Mouse (Mus musculus) cerebellum, adult 11 months (tissue): ENCODE measurements around the gene Mmaa.

ENCODE experiments used
- DNase-seq: peaks from one replicate; pipeline ENCODE4 v3.0.0; 2022

Gene Mmaa

DNA sequence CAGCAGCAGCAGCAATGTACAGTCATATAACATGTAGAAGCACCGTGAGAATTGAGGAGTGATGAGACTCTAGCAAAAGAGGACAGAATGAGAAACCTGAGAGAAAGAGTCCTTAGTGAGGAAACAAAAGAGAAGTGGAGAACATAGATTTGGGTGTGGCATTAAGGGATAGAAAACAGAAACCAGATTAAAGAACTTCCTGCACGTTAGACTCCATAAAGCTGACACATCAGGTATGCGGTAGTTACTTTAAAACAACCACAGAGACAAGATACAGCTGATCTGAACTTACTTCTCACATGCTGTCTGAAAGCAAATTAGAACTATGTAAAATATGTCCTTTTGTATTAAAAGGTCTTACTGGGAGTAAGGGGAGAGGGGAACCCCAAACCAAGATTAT, 8.3 kb downstream of the Mmaa start:
- DNase-seq: no peak

DNA sequence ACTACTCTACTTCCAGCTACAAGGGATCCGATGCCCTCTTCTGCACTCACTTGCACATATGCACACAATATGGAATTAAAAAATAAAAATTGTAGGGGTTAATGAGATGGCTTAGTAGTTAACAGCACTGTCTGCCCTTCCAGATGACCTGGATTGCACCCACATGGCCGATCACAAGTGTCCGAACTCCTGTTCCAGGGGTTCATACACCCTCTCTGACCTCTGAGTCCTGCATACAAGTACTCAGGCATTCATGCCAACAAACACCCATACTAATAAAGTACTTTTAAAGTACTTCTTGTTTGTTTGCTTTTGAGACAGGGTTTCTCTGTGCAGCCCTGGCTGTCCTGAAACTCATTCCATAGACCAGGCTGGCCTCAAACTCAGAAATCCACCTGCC, 10.1 kb downstream of the Mmaa start:
- no peak for DNase-seq

DNA sequence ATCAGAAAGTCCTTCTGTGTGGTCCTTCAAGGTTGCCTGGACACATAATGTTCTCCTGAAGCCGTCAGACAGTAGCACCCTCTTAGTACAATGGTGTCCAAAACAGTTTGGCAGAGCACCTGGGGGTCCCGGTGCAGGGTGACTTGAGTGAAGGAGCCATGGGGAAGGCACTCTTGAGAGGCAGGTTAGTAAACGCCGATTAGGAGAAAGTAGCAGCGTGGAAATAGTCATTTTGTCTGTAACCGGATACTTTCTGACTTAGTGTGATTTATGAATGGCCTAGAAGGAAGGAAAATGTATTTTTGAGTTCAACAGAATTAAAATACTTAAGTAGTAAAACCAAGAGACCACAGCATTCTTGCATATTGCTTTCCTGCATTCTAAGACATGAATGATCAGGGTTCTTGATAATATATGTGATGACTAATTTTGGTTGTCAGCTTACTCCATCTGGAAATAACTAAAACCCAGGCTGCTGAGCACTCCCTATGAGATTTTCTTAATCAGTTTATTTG, 13.3 kb downstream of the Mmaa start:
- no peak for DNase-seq

DNA sequence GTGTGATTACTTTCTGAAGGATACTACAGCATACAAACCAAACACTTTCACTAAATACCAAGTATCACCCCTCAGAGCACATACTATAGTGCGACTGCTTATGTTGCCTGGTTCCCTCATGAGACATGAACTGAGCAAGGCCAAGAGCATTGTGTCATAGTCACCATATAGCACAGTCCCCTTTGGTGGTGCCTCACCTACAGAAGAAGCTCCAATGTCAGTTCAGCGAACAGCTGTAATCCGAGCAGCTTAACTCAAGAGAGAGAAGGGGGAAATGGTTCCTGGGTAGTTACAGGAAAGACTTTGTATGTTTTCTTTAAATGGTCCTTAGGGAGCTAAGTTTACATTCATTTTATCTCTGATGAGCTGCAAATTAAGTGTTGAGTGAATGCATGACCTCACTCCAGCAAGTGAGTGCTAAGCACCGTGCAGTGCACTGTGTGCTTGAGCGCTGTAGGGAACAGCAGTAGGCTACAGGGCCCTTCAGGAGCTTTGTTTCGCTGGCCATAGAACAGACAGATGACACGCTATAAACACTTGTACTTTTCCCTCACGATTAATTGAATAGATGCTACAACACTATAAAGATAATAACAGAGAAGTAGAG, 17.4 kb downstream of the Mmaa start:
- no peak for DNase-seq

DNA sequence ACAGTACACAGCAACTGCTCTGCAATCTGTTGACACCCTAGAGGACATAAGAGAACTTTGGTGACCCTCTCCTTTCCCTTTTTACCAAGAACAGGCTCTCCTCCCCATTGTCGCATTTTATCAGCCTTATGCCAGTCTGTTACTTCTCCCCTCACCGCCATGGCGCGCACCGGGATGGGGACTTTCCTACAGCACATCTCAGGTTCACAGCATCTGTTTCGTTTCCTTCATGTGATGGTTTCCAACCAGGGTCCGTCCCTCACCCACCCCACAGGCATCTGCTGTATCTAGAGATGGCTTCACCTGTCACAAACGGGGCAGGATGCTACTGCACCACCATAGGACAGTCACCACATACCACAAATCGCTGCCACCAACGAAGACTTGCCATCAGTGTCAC, 19.8 kb downstream of the Mmaa start:
- no peak for DNase-seq

DNA sequence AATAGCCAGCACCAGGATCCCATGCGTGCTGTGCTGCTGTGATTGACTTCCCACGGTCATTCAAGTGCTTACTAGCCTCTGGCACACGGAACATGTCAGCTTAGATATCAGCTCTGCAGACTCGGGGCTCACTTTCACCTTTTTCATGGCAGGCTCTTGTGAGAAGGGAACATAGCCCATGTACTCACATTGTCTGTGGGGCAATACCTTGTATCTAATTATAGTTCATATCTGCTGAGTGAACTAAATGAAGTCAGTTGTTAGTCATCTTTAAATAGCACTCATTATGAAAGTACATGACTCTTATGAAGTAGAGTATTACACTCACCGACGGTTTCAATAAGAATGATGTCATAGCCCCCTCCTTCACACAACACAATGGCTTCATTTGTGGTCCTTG, 21.0 kb downstream of the Mmaa start:
- DNase-seq: no peak

DNA sequence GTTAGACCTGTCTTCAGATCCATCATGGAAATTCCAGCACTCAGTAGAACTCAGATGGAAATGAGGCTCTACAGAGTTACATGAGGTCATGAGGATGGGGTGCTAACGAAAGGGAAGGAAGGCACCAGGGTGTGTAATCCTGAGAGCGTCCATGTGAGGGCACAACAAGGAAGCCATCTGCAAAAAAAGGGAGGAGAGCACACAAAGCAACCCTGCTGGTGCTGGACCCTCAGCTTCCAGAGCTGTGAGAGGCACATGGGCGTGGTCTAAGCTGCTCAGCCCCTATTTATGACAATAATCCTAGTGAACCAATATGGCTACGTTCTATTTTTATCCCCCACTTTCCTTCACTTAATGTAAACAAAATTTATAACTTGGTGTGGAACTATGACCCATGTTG, 22.1 kb downstream of the Mmaa start:
- no peak for DNase-seq

DNA sequence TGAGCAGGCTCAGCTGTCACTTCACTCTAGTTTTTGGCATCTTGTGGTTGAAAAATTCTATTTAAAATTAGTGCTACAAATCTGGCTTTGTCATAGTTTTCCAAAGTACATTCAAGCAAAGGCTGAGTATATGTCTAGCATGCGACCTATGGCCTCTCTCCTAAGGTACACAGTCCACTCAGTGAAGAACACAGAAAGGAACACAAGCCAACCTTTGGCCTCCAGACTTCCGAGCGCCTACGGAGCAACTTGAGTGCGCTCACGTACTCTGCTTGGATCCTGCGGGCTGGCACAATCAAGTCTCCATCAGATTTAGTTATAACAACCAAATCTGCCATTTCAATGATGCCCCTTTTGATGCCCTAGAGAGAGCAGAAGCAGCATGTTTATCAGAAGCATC, 25.8 kb downstream of the Mmaa start:
- no peak for DNase-seq

DNA sequence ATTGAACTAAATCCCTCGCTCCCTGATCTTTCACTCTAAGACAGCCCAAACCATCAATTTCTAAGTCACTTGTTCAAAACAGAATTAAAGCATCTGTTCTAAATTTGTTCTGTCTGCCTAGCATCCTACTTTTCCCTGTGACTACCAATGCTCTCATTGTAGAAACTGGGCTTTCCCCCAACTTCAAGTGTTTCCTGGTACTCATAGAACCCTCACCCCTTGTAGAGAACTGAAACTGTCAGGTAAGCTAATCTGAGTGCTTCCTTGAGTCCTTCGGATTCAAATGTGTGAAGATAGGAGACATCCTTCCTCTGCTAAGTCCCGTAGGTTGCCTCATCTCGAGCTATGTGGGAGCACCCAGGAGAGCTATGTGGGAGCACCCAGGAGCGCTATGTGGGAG, 32.8 kb downstream of the Mmaa start:
- no peak for DNase-seq

DNA sequence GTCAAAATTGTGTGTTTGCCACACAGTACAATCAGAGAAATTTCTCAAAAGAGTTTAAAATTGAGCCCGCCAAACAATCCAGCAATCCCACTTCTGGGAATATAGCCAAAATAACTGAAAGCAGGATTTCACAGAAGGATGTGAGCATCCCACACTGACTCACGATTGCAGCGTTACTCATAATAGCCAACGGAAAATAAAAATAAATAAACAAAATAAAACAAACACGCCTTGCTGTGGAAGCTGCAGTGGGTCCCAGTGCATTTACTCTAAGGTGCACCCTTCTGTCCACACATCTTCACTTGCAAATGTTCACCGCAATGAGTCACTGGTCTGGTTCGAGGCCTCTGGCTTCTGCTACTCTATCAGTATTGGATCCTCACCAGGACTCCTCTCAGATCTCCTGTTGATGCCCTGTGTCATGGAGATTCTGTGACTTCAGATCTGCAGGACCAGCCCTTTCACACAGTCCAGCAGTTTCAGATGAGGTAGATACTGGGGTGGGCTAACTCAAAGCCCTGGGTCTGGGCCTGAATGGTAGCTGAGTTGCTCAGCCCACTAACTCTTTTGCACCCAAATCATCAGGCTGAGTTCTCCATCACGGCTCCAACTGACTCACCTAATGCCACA, 38.5 kb downstream of the Mmaa start:
- no peak for DNase-seq

DNA sequence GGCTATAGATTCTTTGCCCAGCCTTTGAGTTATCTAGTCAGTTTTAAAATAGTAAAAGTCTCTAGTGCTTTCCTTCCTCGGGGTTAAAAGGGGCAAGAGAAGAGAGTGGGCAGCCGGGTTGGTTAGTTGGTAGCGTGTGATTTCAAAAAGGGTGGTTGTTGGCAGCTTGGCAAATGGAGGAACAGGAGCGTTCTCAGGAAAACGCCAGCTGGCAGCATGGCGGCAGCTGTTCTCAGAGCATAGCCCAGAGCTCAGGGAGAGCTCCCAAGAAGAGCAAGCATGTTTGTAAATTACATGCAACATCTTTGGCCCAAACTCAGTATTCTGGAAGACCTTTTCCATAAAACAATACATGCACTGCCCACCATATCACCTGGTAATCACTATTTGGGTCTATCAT, 41.0 kb downstream of the Mmaa start:
- DNase-seq: no peak

DNA sequence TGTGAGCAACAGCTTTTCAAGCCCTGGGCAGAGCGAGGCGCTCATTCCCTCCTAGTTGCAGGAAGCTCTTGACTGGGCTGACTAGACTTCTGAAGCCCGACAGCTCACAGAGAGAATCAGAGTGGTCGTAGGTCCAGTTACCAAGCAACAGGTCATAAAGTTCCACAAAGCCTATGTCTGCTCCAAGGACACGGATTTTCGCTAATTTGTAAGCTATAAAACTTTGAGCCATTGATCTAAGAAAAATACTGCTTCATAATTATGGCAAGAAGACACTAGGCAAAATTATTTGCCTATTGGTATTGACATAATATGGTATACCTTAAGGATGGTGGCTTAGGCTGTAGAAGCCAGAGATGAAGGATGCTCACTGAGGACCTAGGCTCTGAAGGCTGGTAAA, 46.3 kb downstream of the Mmaa start, which contains the start of gene 1700011L22Rik:
TSS of gene 1700011L22Rik (minus strand) at position 101 of the 400 bp plus-strand sequence.
- DNase-seq: no peak

DNA sequence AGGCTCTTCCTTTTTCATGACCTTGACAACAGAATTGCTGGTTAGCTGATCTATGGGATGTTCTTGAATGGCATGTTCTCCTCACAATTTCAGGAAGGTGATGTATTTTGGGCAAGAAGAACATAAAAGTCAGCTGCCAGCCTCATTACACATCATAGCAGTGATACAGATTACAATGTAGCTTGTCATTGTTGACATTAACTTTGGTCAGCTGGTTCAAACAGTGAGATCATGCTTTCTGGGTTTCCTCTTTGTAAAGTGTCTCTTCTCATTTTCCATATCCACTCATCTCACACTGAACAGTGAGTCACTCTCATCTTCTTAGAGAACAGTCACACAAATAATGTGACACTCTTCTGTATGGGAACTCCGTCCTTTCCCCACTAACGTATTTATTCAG, 51.3 kb downstream of the Mmaa start:
- no peak for DNase-seq

DNA sequence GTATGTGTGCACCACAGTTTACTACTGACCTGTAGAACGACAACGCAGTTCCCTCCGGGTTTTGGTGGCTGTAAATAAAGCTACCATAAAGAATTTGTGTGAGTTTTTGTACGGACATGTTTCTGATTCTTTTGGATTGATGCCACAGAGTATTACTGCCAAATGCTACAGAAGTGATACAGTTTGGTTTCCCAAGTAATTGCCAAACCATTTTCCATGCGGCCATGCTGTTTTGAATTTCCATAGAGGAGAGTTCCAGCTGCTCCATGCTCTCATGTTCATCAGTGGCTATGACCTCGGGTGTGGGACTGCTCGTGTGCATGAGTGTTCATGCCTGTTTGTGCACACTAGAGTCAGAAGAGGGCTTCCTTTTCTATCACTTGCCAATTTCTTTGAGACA, 54.7 kb downstream of the Mmaa start:
- DNase-seq: no peak

DNA sequence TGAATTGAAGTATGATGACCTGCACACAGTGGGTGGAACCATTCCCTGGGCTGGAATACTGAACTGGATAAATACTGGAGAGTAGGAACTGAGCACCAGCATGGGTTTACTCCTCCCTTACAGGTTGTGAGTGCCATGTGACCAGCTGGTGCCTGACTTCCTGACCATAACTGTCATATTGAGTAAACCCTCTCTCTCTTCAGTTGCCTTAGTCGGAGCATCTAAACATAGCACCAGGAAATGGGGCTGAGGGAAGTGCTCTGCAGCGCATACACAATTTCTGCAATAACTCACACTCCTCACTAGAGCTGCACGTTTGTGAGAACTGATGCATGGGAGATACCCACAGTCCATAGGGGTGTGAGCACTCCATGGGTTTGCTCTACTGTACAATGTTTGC, 55.4 kb downstream of the Mmaa start:
- DNase-seq: no peak

DNA sequence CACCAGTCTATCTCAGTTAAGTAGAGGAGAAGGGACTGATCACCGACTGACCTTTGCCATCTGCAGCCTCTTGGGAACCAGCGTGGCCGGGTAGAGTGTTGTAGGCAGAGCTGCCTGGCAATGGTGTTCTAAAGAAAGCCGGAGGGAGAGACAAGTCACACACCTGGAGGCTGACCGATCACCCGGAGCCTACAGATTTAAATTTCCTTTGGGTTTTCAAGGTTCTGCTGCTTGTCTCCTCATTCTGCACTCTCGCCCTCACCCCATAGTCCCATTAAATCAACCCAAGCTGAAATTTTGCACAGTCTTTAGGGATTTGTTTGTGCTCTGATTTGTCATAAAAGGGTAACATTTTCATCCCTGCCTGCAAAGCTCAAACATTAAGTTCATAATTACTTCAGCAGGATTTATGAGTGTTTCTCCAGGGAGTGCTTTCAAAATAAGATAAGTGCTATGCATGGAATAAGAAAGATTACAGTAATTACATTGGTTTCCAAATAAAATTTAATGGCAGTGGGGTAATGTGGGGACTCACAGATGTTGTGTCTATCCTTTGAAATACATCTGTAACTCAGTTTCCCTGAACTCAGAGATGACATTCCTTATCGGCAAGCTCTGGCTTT, 65.4 kb downstream of the Mmaa start:
- DNase-seq: no peak

DNA sequence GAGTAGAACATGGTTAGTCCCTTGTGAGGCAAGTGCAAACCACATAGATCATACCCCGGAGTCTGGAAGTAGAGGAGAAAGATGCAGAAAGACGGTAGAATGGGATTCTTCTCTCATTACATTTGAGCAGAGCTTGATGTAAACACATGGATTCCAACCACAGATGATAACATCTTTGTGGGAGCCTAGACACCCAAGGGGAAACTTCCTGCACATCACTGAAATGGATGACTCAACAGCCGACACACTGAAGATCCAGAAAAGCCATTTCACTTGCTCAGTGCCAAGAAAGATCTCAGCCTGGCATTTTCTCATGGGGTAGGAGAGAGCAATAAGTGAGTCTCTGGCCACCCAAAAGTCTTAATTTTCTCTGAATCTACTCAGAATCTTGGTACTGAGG, 66.8 kb downstream of the Mmaa start:
- no peak for DNase-seq

DNA sequence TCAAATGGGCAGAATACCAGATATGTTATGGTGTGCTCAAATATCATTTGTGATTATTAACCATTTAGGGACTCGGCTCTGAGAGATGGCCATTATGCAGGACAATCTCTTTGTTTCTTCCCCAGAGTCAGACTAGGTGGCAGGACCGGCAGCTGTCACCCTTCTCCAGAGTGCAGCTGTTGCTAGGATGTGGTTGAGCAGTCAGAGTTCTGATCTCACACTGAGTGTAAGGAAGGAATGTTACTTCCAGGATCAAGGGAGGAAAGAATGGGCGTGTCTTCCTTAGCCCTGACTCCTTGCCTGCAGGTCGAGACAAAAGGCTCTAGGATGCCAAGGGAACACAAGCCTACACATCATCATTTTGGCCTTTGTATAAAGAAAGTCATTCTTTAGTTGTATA, 67.5 kb downstream of the Mmaa start:
- no peak for DNase-seq

DNA sequence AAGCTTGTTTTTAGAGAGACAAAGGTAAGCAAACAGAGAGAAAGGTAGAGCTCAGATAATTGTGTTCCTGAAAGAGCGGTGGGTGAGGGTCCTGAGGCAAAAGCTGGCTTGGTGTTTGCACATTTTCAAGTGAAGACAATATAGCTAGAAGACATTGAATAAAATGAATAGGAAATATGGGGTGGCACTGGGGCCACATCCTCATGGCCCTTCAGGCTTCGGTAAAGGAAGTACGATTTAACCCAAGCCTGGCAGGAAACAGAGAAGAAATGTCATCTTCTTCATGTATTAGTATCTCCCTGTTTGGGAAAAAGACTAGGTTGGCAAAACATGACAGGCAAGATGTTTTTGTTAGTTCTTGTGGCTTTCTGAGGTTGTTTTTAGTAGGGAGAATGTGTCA, 68.7 kb downstream of the Mmaa start:
- DNase-seq: no peak

DNA sequence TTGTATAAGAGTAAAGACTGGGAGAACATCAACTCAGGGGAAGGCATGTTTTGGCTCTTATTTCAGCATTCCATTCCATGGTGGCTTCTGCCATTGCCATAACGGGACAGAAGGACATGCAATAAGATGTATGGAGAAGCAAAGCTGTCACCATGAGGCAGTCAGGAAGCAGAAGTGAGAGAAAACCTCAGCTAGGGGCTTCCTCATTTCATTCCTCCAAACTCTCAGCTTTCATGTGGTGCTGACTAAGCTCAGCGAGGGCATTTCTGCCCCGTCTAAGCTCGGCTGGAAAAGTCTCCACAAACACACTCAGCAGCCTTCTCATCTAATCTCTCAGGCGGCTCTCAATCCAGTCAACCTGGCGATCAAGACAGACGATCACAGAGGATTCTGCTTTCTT, 69.2 kb downstream of the Mmaa start:
- no peak for DNase-seq

DNA sequence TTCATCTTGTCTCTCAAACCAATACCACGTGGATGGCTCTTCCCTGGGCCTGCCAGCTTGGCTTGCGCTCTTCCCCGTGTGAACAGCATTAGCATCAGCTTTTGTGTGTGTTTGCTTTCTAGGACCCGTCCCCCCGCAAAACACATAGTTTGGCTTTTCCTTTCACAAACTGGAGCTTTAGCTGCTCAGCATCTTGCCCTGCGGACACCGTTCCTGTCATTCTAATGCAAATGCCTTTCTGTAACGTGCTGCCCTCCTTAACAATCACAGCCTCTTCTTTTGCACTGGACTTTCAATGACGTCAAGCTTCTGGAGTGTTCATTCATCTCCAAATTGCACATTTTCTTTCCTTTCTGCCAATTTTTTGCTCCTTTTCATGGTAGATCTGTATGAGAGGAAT, 70.4 kb downstream of the Mmaa start:
- no peak for DNase-seq

DNA sequence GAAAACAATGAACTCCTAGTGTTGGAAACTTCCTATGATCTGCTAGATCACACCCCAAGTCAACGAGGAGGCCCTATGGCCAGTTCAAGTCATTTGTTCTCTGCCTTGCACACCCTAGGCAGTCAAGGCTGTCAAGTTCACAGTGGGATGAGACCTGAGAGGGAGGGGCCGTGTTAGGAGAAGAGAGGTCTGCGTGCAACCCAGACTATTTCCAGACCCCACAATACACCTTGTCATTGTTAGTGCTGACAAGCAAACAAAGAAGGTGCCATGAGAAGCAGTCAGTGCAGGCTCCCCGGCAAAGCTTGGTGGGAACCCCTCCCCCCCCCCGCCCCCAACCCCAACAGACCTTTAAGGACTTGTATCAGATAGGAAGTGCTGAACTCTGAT, 72.0 kb downstream of the Mmaa start:
- no peak for DNase-seq

DNA sequence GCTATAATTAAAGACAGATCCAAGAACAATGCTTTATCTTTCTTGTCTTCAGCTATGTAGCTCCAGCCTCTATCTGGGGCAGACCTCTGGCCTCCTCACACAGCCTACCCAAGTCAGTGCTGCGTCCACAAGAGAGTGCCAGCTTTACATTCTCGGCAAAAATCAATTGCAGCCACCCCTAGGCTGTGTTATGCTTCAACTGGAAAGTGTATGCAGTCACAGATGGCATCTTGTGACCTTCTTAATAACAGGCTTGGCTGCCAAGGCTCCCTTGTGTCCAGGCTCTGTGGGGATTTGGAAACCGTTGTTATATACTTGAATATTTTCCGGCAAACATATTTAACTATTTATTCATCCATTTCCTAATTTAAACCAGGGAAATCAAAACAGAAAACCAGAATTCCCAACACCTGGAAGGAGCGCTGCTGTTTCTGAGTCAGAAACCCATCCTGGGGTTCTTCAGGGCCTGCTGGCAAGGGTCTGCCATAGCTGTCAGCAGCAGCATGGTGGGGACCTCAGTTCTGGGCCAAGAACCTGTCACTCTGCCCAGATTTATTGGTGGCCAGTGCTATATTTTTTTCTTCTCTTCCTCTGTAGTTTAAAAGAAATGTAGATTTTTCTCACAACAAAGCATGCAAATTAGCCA, 72.5 kb downstream of the Mmaa start:
- peak; percentile 47 for DNase-seq
